Mouse (Mus musculus) gastrocnemius, adult 2 months (tissue): ENCODE results near the gene Smarca2. TPM values are rescaled to one million over a fixed set of nuclear protein-coding genes. Genes with fewer than 3 reads are reported as not detected.
"Not testable (repeated sequence)": the region's sequence is repeated elsewhere in the genome, so short reads cannot be mapped to it uniquely, and the experiment has no call there.

Source experiments
- DNase-seq: peaks from one replicate; pipeline ENCODE4 v3.0.0; 2022
- H3K27ac ChIP-seq: fragments of 200-600 bp; 2 replicates; pipeline ENCODE4 v1.8.1; 2022; ENCODE audit warnings: mild to moderate bottlenecking
- H3K4me3 ChIP-seq: fragments of 200-600 bp; 2 replicates; pipeline ENCODE4 v1.8.1; 2022; ENCODE audit warnings: mild to moderate bottlenecking, moderate library complexity
- CTCF ChIP-seq: fragments of 200-600 bp; IDR thresholded peaks from 2 replicates; pipeline ENCODE4 v1.8.1; 2022; ENCODE audit warnings: antibody characterized with exemption, mild to moderate bottlenecking, moderate library complexity
- intact Hi-C: fragments of 180-260 bp; cut with DNase I; formaldehyde crosslinking; loops from one replicate; pipeline ENCODE4 v1.15.1; 2025
- total RNA-seq, 2 experiments: library from RNA; stranded (reverse); gene quantifications; 2 replicates each; pipeline ENCODE4 v1.2.3; 2021

Gene Smarca2
- total RNA-seq, 2 experiments from 2014 or later: 42.9 to 59.8 TPM

DNA sequence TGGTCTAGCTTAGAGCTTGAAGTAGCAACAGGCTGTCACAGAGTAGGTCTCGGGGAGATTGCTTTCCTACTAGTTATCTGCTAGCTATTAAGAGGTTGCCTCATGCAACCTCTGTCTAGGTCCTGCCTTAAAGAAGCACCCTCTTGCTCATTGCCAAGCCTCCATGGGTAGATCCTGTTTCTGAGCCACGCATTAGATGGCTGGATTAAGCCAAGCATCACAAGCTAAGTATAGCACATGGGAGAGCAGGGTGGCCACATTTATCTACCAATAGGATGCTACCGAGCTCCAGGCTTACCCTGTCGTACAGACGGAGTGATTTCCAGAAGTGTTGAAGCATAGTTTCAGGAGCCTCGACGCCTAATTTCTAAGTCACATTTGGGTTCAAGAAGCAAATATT, 114.3 kb downstream of the Smarca2 start:
- DNase-seq: peak; percentile 65
- no peak for TF ChIP-seq CTCF
- intact Hi-C loops: loop anchor here (10.0 kb wide), 1 partner anchor 114 kb away; the partner anchor contains the start of gene Smarca2
- Histone ChIP-seq H3K4me3 (no peak overlapping the region), H3K27ac (peak overlapping the region; percentile 88)

DNA sequence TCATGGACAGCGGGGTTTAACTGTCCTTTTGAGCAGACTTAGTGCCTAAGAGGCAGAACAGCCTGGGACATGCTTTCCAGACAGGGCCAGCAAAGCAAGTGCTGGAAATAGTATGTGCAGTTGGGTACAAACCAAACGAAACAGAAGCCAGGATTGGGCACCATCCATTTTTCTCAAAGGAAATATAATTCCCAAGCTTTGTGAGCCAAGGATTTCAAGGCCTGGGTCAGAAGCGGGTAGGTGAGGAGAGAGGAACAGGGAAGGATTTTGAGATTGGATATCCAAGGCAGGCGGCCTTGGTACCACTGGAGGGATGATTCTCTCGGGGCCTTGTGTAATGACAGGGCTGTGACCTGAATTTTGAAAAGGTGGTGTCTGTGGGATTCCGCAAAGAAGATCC, 116.9 kb downstream of the Smarca2 start:
- H3K27ac ChIP-seq: peak overlapping the region; percentile 88
- peak; percentile 55 for DNase-seq
- no peak for TF ChIP-seq CTCF
- H3K4me3 ChIP-seq: no peak overlapping the region; the same call in 1 of the 2 replicates
- intact Hi-C loops: no loop called here

DNA sequence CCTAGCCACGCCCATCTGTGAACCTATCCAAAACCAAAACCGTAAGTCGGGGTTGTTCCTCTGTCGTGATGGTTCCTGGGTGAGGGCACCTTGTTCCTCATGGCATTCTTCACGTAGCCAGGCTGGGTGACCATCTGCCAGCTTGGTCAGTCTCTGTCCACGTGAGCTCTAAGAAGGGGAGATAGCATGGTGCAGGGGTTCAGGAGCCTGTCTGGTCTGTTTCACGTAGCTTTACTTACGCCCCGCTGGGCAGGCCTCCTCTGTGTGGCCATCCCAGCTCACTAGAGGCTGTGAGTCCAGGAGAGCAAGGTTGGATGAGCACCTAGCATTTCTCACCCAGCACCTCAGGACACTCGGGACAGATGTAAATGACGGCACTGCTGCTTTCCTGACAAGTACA, 119.0 kb downstream of the Smarca2 start:
- Histone ChIP-seq H3K4me3 (no peak overlapping the region), H3K27ac (no peak overlapping the region)
- no peak for DNase-seq
- TF ChIP-seq CTCF: no peak
- intact Hi-C loops: no loop called here

DNA sequence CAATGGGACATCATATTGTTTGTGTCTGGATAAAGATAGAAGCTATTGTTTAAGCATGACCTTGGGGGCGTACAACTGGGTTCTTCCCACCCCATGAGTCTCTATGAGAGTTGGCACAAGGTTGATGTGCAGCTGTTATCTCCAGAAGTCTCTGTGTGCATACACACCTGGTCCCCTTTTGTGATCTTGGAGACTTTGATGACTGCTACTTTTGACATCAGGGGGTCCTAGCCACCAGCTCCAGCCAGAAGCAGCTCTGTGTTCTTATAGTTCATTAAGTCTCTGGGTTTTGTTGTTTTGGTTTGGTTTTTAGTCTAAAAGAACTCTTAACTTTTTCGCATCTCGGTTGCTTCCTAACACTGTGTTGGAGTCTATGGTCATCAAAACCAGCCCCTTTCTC, 119.8 kb downstream of the Smarca2 start:
- no peak for DNase-seq
- TF ChIP-seq CTCF: no peak
- intact Hi-C loops: no loop called here

DNA sequence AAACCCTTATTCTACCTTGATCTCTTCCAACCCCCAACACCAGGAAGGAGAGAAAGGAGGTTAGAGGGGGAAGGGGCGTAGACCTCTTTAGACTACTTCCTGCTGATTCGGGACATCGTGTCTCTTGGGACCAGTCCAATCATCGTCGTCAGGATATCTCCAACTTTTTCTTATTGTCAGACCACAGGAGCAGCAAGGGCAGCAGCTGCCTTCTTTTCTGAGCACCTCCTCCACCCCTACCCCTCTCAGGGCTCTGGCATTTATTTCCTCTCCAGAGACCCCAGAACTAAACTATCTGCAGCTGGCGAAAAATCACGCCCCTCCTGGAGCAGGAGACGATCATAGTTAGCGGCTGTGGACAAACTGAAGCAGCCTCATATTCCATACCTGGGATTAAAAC, 122.9 kb downstream of the Smarca2 start:
- no peak overlapping the region for H3K27ac ChIP-seq
- intact Hi-C loops: no loop called here
- H3K4me3 ChIP-seq: no peak overlapping the region
- TF ChIP-seq CTCF: no peak
- DNase-seq: no peak

More for the DNA sequence above, 119.8 kb downstream of the Smarca2 start:
- Histone ChIP-seq H3K27ac (no peak overlapping the region), H3K4me3 (no peak overlapping the region)

GRCm38 (mm10) chr19:26730486-26730885, 125.6 kb downstream of the Smarca2 start:
- intact Hi-C loops: loop anchor here (5.0 kb wide), 1 partner anchor 697 kb away; the partner anchor contains the start of gene Pum3
- no peak overlapping the region for H3K27ac ChIP-seq
- DNase-seq: no peak
- no peak overlapping the region for H3K4me3 ChIP-seq
- TF ChIP-seq CTCF: no peak

DNA sequence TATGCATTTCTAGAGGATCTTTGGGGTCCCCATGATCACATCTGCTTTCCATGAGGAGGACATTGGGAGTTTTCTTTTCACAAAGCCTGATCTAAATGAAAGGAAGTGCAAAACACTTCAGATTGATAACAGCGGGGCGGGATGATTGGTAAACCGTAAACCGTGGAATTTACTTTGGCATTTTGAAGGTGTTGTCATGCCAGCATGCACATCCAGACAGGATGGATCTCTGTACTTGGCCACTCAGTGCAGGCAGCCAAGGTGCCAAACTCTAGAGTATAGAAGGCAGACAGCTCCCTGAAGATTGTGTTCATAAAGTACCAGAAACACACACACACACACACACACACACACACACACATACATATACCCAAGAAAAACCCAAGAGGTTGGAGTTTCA, 126.3 kb downstream of the Smarca2 start:
- peak overlapping the region; percentile 41; the same call in 1 of the 2 replicates for H3K27ac ChIP-seq

DNA sequence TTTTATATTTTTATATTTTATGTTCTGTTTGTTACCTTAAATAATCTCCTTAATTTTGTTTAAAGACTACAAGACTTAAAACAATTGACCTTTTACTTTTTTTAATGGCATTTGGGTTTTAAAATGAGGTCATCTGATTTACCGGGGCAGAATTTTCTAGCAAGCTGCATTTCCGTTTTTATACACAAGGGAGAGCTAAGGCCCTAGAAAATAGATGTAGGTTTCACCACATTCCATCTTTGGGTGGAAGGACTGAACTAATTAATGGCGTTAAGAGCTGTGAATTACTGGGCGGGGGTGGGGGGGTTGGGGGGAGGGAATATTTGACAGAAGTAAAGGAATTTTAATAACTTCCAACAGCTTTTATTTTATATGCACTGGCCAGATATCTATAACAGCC, 127.0 kb downstream of the Smarca2 start:
- Histone ChIP-seq H3K27ac (peak overlapping the region; percentile 20; the same call in 1 of the 2 replicates), H3K4me3 (no peak overlapping the region)
- no peak for DNase-seq
- peak; percentile 62 for TF ChIP-seq CTCF
- intact Hi-C loops: loop anchor here (5.0 kb wide), 1 partner anchor 695 kb away; the partner anchor contains the start of gene Pum3

More for the DNA sequence above, 126.3 kb downstream of the Smarca2 start:
- intact Hi-C loops: loop anchor here (5.0 kb wide), 1 partner anchor 696 kb away; the partner anchor contains the start of gene Pum3
- H3K4me3 ChIP-seq: no peak overlapping the region
- no peak for TF ChIP-seq CTCF
- no peak for DNase-seq

DNA sequence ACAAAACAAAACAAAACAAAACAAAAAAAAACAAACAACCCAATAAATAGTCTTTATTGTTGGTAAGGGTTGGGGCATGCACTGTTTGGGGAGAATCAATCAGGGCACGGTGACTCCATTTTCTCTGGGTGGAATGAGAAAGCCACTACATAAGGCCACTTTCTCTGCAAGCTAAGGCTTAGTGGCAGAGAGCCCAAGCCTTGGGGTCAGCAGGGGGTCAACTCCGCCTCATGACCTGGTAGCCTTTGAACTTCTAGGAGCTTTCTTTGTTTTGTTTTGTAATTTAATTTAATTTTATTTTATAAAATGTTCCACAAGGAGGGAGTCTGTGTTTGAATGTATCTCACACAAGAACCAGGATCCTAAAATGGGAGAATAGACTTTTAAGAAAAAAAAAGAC, 128.2 kb downstream of the Smarca2 start:
- no peak for TF ChIP-seq CTCF
- DNase-seq: no peak
- intact Hi-C loops: loop anchor here (5.0 kb wide), 1 partner anchor 694 kb away; the partner anchor contains the start of gene Pum3
- Histone ChIP-seq H3K4me3 (no peak overlapping the region), H3K27ac (peak overlapping the region; percentile 72)

GRCm38 (mm10) chr19:26733546-26734100, 128.8 kb downstream of the Smarca2 start:
- DNase-seq: no peak
- no peak for TF ChIP-seq CTCF
- H3K27ac ChIP-seq: peak overlapping the region; percentile 72
- intact Hi-C loops: loop anchor here (5.0 kb wide), 1 partner anchor 694 kb away; the partner anchor contains the start of gene Pum3
- no peak overlapping the region for H3K4me3 ChIP-seq

- intact Hi-C loops: loop anchor here (5.0 kb wide), 1 partner anchor 693 kb away; the partner anchor contains the start of gene Pum3
- peak overlapping the region; percentile 16; the same call in 1 of the 2 replicates for H3K27ac ChIP-seq
- no peak for TF ChIP-seq CTCF
- no peak overlapping the region for H3K4me3 ChIP-seq
- DNase-seq: no peak
Measured at GRCm38 (mm10) chr19:26734704-26735109, 129.9 kb downstream of the Smarca2 start.

GRCm38 (mm10) chr19:26745021-26745420, 140.2 kb downstream of the Smarca2 start:
- DNase-seq, H3K27ac ChIP-seq, H3K4me3 ChIP-seq: not testable (repeated sequence)
- intact Hi-C loops: loop anchor here (5.0 kb wide), 1 partner anchor 682 kb away; the partner anchor contains the start of gene Pum3

DNA sequence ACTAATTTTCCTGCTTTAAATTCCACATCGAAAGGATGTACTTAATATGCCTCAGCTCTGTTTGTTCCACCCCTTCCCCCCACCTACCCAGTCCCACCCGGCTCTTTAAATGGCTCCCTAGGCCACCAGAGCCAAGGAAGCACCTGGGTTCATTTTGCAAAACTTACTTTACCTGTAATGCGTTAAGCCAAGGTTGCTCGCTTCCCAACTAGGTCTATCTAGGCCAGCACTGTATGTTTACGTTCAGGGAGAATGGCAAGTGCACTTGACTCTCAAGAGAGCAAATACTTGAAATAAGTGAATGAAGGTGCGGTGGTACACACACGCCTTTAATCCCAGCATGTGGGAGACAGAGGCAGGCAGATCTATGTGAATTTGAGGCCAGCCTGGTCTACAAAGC, 140.7 kb downstream of the Smarca2 start:
- intact Hi-C loops: loop anchor here (5.0 kb wide), 1 partner anchor 682 kb away; the partner anchor contains the start of gene Pum3

More for the DNA sequence above, 140.7 kb downstream of the Smarca2 start:
- H3K4me3 ChIP-seq: no peak overlapping the region
- H3K27ac ChIP-seq: no peak overlapping the region
- DNase-seq: no peak
- TF ChIP-seq CTCF: no peak
